Mouse (Mus musculus) CD4-positive, CD25-positive, alpha-beta regulatory T cell, adult 4 months (primary cell): ENCODE data around the gene Adam1a. TPM values are rescaled to one million over a fixed set of nuclear protein-coding genes. Genes with fewer than 3 reads are reported as not detected.

Experiments
- ATAC-seq: one replicate; pipeline ENCODE4 v1.8.0; 2017
- polyA plus RNA-seq, 2 experiments: library from polyadenylated mRNA; unstranded; fragments of 100-300 nt; shearing (Covaris generic); gene quantifications; one replicate each; pipeline ENCODE4 v1.2.1; 2017

Gene Adam1a
- 1 to 10 TPM; 1.2 to 1.6 TPM for polyA plus RNA-seq

- ATAC-seq = peak; percentile 46
Measured at GRCm38 (mm10) chr5:121544910-121545792, at the start of gene Adam1a, which contains the start of gene Gm42878. Gene Adam1a (minus strand): TSS chr5:121545482. Gene Gm42878 (minus strand): TSS chr5:121545482.

GRCm38 (mm10) chr5:121594714-121595313, 49.5 kb upstream of the Adam1a start:
- no peak for ATAC-seq

- ATAC-seq = peak; percentile 87
Measured at GRCm38 (mm10) chr5:121593451-121594401, 48.4 kb upstream of the Adam1a start, which contains the start of gene Aldh2. Gene Aldh2 (minus strand): TSS chr5:121593824.

- ATAC-seq = peak; percentile 19
Measured at GRCm38 (mm10) chr5:121592816-121593407, 47.6 kb upstream of the Adam1a start.

- no peak for ATAC-seq
Measured at GRCm38 (mm10) chr5:121592064-121592815, 47.0 kb upstream of the Adam1a start.

- ATAC-seq = no peak
Measured at GRCm38 (mm10) chr5:121591417-121592063, 46.3 kb upstream of the Adam1a start.

GRCm38 (mm10) chr5:121589928-121590327, 44.6 kb upstream of the Adam1a start:
- no peak for ATAC-seq

- ATAC-seq = peak; percentile 43
Measured at GRCm38 (mm10) chr5:121586400-121587039, 41.2 kb upstream of the Adam1a start.

- ATAC-seq = no peak
Measured at GRCm38 (mm10) chr5:121585699-121586098, 40.4 kb upstream of the Adam1a start.

- ATAC-seq = no peak
Measured at GRCm38 (mm10) chr5:121585005-121585404, 39.7 kb upstream of the Adam1a start.

GRCm38 (mm10) chr5:121583765-121584501, 38.7 kb upstream of the Adam1a start:
- ATAC-seq = no peak

GRCm38 (mm10) chr5:121581945-121582344, 36.7 kb upstream of the Adam1a start:
- no peak for ATAC-seq

- ATAC-seq = no peak
Measured at GRCm38 (mm10) chr5:121576927-121577488, 31.7 kb upstream of the Adam1a start.

GRCm38 (mm10) chr5:121575867-121576266, 30.6 kb upstream of the Adam1a start:
- no peak for ATAC-seq

GRCm38 (mm10) chr5:121574145-121574544, 28.9 kb upstream of the Adam1a start:
- no peak for ATAC-seq

GRCm38 (mm10) chr5:121570787-121571186, 25.5 kb upstream of the Adam1a start:
- ATAC-seq = no peak

GRCm38 (mm10) chr5:121569881-121570420, 24.7 kb upstream of the Adam1a start:
- ATAC-seq = no peak

GRCm38 (mm10) chr5:121566035-121566681, 20.9 kb upstream of the Adam1a start:
- no peak for ATAC-seq
